Mouse (Mus musculus): ENCODE measurements around the gene Bbs12.

DNA sequence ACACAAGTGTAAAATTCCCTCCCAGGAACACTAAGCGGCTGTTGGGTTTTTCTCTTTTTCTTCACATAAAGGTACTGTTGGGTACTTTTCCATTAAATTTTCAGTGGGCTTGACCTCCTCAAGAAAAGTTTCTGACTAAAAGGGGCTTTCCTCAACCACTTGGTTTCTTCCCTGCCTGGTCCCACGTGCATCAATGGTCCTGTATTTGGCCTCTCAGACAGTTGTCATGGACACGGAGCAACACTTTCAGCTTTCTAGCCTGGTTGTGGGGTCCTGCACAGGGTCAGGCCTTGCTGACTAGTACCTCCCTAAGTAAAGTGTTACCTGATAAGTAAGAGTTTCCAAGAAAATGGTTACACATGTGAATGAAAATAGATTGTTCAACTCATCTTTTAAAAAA lies 12.9 kb upstream of the Bbs12 start:
- no peak for TF ChIP-seq CTCF (IDR thresholded peaks at IDR 0.05; ENCODE audit: low read depth)
- no peak for TF ChIP-seq EP300 (IDR thresholded peaks at IDR 0.05; ENCODE audit: low read depth)

All from liver, postnatal 0 days (tissue).